Mouse (Mus musculus): ENCODE measurements at regions not wholly inside any gene's neighbourhood (a gene's known extent, or its start where the extent isn't known, plus 50 kb on each side); places are given as distances from the start of the nearest gene placed in this dataset.

- no peak overlapping the region for H3K9ac ChIP-seq (replicated peaks; ENCODE audit: low read depth, low read length)
- no peaks in the 10 kb centered on the region for H3K9me3 ChIP-seq (replicated peaks; ENCODE audit: control insufficient read depth, low read length)
- no peaks in the 10 kb centered on the region for H3K36me3 ChIP-seq (replicated peaks; ENCODE audit: control insufficient read depth, insufficient read depth, low read length)
- no peak for TF ChIP-seq CTCF (IDR thresholded peaks at IDR 0.05; ENCODE audit: low read depth)
- no peak overlapping the region for H3K4me2 ChIP-seq (ENCODE audit: low read depth, low read length)
- no peak for ATAC-seq (ENCODE audit: insufficient read depth, low read depth)
- no peaks in the 10 kb centered on the region for H3K27me3 ChIP-seq (ENCODE audit: control insufficient read depth, insufficient read depth, low read length)
- no peaks in the 10 kb centered on the region for H3K4me1 ChIP-seq (ENCODE audit: control insufficient read depth, insufficient read depth)
- no peak overlapping the region for H3K27ac ChIP-seq (ENCODE audit: low read depth)
- 78% methylated on average over 1 of the region's 1 CpGs for WGBS
- H3K4me3 ChIP-seq (ENCODE audit: low read depth, low read length): no peak overlapping the region
- no peak for DNase-seq (ENCODE audit: low spot score)
Observed at GRCm38 (mm10) chr10:12177482-12177881, 691.7 kb downstream of the Utrn start.

GRCm38 (mm10) chr10:12180965-12181364 is 688.2 kb downstream of the Utrn start:
- H3K9me3 ChIP-seq (replicated peaks; ENCODE audit: control insufficient read depth, low read length): no peaks in the 10 kb centered on the region
- ATAC-seq (ENCODE audit: insufficient read depth, low read depth) (no peak), DNase-seq (ENCODE audit: low spot score) (no peak)
- 66% methylated on average over 4 of the region's 4 CpGs for WGBS
- no peaks in the 10 kb centered on the region for H3K4me1 ChIP-seq (ENCODE audit: control insufficient read depth, insufficient read depth)
- no peak overlapping the region for H3K4me3 ChIP-seq (ENCODE audit: low read depth, low read length)
- no peaks in the 10 kb centered on the region for H3K36me3 ChIP-seq (replicated peaks; ENCODE audit: control insufficient read depth, insufficient read depth, low read length)
- no peak for TF ChIP-seq CTCF (IDR thresholded peaks at IDR 0.05; ENCODE audit: low read depth)
- no peak for TF ChIP-seq EP300 (IDR thresholded peaks at IDR 0.05; ENCODE audit: low read depth)
- H3K9ac ChIP-seq (replicated peaks; ENCODE audit: low read depth, low read length): no peak overlapping the region
- no peaks in the 10 kb centered on the region for H3K27me3 ChIP-seq (ENCODE audit: control insufficient read depth, insufficient read depth, low read length)
- H3K27ac ChIP-seq (ENCODE audit: low read depth): no peak overlapping the region
- no peak overlapping the region for H3K4me2 ChIP-seq (ENCODE audit: low read depth, low read length)

GRCm38 (mm10) chr10:12186918-12187639 is 682.1 kb downstream of the Utrn start:
- no peak overlapping the region for H3K27ac ChIP-seq (ENCODE audit: low read depth)
- no peak overlapping the region for H3K9ac ChIP-seq (replicated peaks; ENCODE audit: low read depth, low read length)
- TF ChIP-seq EP300 (IDR thresholded peaks at IDR 0.05; ENCODE audit: low read depth): no peak
- TF ChIP-seq CTCF (IDR thresholded peaks at IDR 0.05; ENCODE audit: low read depth): no peak
- H3K27me3 ChIP-seq (ENCODE audit: control insufficient read depth, insufficient read depth, low read length): no peaks in the 10 kb centered on the region
- no peak overlapping the region for H3K4me3 ChIP-seq (ENCODE audit: low read depth, low read length)
- H3K36me3 ChIP-seq (replicated peaks; ENCODE audit: control insufficient read depth, insufficient read depth, low read length): no peaks in the 10 kb centered on the region
- H3K4me2 ChIP-seq (ENCODE audit: low read depth, low read length): no peak overlapping the region
- DNase-seq (ENCODE audit: low spot score) (no peak), ATAC-seq (ENCODE audit: insufficient read depth, low read depth) (no peak)
- WGBS: 67% methylated on average over 13 of the region's 13 CpGs
- H3K9me3 ChIP-seq (replicated peaks; ENCODE audit: control insufficient read depth, low read length): no peaks in the 10 kb centered on the region
- H3K4me1 ChIP-seq (ENCODE audit: control insufficient read depth, insufficient read depth): no peaks in the 10 kb centered on the region

DNA sequence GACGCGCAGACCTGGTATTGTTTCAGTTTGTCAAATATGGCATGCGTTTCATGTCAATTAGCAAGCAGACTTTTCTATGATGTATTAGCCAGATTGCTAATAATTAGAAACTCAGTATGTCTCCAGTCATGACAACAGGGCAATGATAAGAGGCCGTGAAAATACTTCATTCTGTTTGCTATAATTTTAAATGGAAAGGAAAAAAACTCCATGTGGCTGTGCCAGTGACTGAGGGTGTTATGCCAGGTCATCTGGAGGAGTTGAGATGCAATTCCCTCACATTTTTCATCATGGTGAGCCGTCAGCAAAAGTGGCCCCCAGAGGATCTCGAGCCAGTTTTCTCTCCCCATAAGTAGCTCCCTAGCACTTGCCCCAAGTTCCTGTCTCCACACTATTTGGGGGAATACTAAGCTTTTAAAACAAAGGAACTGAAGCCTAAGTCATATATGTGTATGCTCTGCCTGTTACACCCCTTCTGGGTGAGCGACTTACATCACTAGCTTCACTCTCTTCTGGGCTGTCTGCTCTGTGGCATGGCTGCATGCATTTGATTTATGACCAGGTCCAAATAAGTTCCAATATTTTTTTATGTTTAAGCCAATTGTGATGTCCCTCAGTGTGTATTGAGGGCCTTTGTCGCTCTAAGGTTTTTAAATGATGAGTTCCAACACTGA is 681.4 kb downstream of the Utrn start:
- H3K27ac ChIP-seq (ENCODE audit: low read depth): no peak overlapping the region
- 73% methylated on average over 8 of the region's 8 CpGs for WGBS
- no peak for TF ChIP-seq EP300 (IDR thresholded peaks at IDR 0.05; ENCODE audit: low read depth)
- TF ChIP-seq CTCF (IDR thresholded peaks at IDR 0.05; ENCODE audit: low read depth): no peak

GRCm38 (mm10) chr10:12190435-12190834 is 678.7 kb downstream of the Utrn start:
- no peaks in the 10 kb centered on the region for H3K36me3 ChIP-seq (replicated peaks; ENCODE audit: control insufficient read depth, insufficient read depth, low read length)
- DNase-seq (ENCODE audit: low spot score) (no peak), ATAC-seq (ENCODE audit: insufficient read depth, low read depth) (no peak)
- H3K27ac ChIP-seq (ENCODE audit: low read depth): no peak overlapping the region
- H3K9me3 ChIP-seq (replicated peaks; ENCODE audit: control insufficient read depth, low read length): no peaks in the 10 kb centered on the region
- no peak for TF ChIP-seq EP300 (IDR thresholded peaks at IDR 0.05; ENCODE audit: low read depth)
- H3K4me1 ChIP-seq (ENCODE audit: control insufficient read depth, insufficient read depth): no peaks in the 10 kb centered on the region
- H3K4me3 ChIP-seq (ENCODE audit: low read depth, low read length): no peak overlapping the region
- no peaks in the 10 kb centered on the region for H3K27me3 ChIP-seq (ENCODE audit: control insufficient read depth, insufficient read depth, low read length)
- WGBS: 80% methylated on average over 3 of the region's 3 CpGs
- H3K9ac ChIP-seq (replicated peaks; ENCODE audit: low read depth, low read length): no peak overlapping the region
- no peak overlapping the region for H3K4me2 ChIP-seq (ENCODE audit: low read depth, low read length)

More for the DNA sequence above, 681.4 kb downstream of the Utrn start:
- ATAC-seq (ENCODE audit: insufficient read depth, low read depth) (no peak), DNase-seq (ENCODE audit: low spot score) (no peak)
- no peaks in the 10 kb centered on the region for H3K4me1 ChIP-seq (ENCODE audit: control insufficient read depth, insufficient read depth)
- H3K4me3 ChIP-seq (ENCODE audit: low read depth, low read length): no peak overlapping the region
- H3K27me3 ChIP-seq (ENCODE audit: control insufficient read depth, insufficient read depth, low read length): no peaks in the 10 kb centered on the region
- no peak overlapping the region for H3K4me2 ChIP-seq (ENCODE audit: low read depth, low read length)
- no peaks in the 10 kb centered on the region for H3K9me3 ChIP-seq (replicated peaks; ENCODE audit: control insufficient read depth, low read length)
- no peak overlapping the region for H3K9ac ChIP-seq (replicated peaks; ENCODE audit: low read depth, low read length)
- no peaks in the 10 kb centered on the region for H3K36me3 ChIP-seq (replicated peaks; ENCODE audit: control insufficient read depth, insufficient read depth, low read length)

GRCm38 (mm10) chr10:12207301-12207700 is 661.9 kb downstream of the Utrn start:
- DNase-seq (ENCODE audit: low spot score) (no peak), ATAC-seq (ENCODE audit: insufficient read depth, low read depth) (no peak)
- Histone ChIP-seq H3K9me3 (replicated peaks; ENCODE audit: control insufficient read depth, low read length) (no peaks in the 10 kb centered on the region), H3K27me3 (ENCODE audit: control insufficient read depth, insufficient read depth, low read length) (no peaks in the 10 kb centered on the region), H3K9ac (replicated peaks; ENCODE audit: low read depth, low read length) (no peak overlapping the region), H3K4me3 (ENCODE audit: low read depth, low read length) (no peak overlapping the region), H3K4me1 (ENCODE audit: control insufficient read depth, insufficient read depth) (no peaks in the 10 kb centered on the region), H3K36me3 (replicated peaks; ENCODE audit: control insufficient read depth, insufficient read depth, low read length) (no peaks in the 10 kb centered on the region), H3K4me2 (ENCODE audit: low read depth, low read length) (no peak overlapping the region), H3K27ac (ENCODE audit: low read depth) (no peak overlapping the region)
- TF ChIP-seq CTCF (IDR thresholded peaks at IDR 0.05; ENCODE audit: low read depth) (no peak), EP300 (IDR thresholded peaks at IDR 0.05; ENCODE audit: low read depth) (no peak)
- WGBS: 71% methylated on average over 2 of the region's 2 CpGs

Measured in heart, postnatal 0 days (tissue).